Mouse (Mus musculus) lung, postnatal 0 days (tissue): Measurements from ENCODE around the gene Tbc1d16.

Experiments
- CTCF ChIP-seq: IDR thresholded peaks from 2 replicates; pipeline ENCODE4 v1.5.1; 2016; ENCODE audit warnings: antibody characterized with exemption, mild to moderate bottlenecking
- EP300 ChIP-seq: IDR thresholded peaks from 2 replicates; pipeline ENCODE4 v1.6.1; 2016; ENCODE audit warnings: antibody characterized with exemption, mild to moderate bottlenecking, control low read depth

- TF ChIP-seq CTCF (no peak), EP300 (no peak)
Measured at GRCm38 (mm10) chr11:119217861-119218260, 10.4 kb downstream of the Tbc1d16 start.
